Mouse (Mus musculus) ES-E14 (cell line): ENCODE results near the gene Kif5c.

Experiments
- CHD2 ChIP-seq: IDR thresholded peaks from 2 replicates; pipeline ENCODE4 v1.6.1; 2014; ENCODE audit warnings: mild to moderate bottlenecking, low read depth, low read length, inconsistent platforms
- HCFC1 ChIP-seq: IDR thresholded peaks from 2 replicates; pipeline ENCODE4 v1.6.1; 2012; ENCODE audit warnings: low read length, inconsistent platforms, borderline replicate concordance; ENCODE audit not compliant: insufficient read depth
- MAFK ChIP-seq: IDR thresholded peaks from 2 replicates; pipeline ENCODE4 v1.6.1; 2014; ENCODE audit warnings: mild to moderate bottlenecking, low read depth, low read length, inconsistent platforms; ENCODE audit not compliant: insufficient read depth
- ZC3H11A ChIP-seq: IDR thresholded peaks from 2 replicates; pipeline ENCODE4 v1.6.1; 2012; ENCODE audit warnings: low read depth, mild to moderate bottlenecking, inconsistent platforms, low read length, borderline replicate concordance
- ZNF384 ChIP-seq: IDR thresholded peaks from 2 replicates; pipeline ENCODE4 v1.6.1; 2012; ENCODE audit warnings: low read depth, low read length, inconsistent platforms

- TF ChIP-seq ZNF384: no peak
- TF ChIP-seq CHD2: no peak
- no peak for TF ChIP-seq HCFC1
- TF ChIP-seq MAFK: no peak
- TF ChIP-seq ZC3H11A: no peak
Observed at GRCm38 (mm10) chr2:49671753-49672500, 52.8 kb downstream of the Kif5c start.
